Mouse (Mus musculus): ENCODE measurements around the gene Shox2. TPM values are rescaled to one million over a fixed set of nuclear protein-coding genes. Genes with fewer than 3 reads are reported as not detected.
A peak's percentile ranks its signal among the peaks of the same experiment; 100 is the strongest.

The Shox2 gene
- 1 to 10 TPM; 1.0 to 5.0 TPM for total RNA-seq (2021)
- long read RNA-seq, experiment 1, partial matches to known transcripts = 0 of 2 reads
- long read RNA-seq, experiment 1, other reads (novel, unspliced or antisense) = 0 of 2 reads
- long read RNA-seq, experiment 2, partial matches to known transcripts = 0 of 1 reads
- long read RNA-seq, experiment 2, other reads (novel, unspliced or antisense) = 0 of 1 reads

GRCm38 (mm10) chr3:66981706-66982105, at the start of gene Shox2:
Gene Shox2, minus strand, starts transcription at chr3:66981771.
- peak in 1 of 2 experiments; percentile 8 for DNase-seq (ENCODE audit: low spot score in 2 of 2)

- no peak for DNase-seq (ENCODE audit: low spot score in 2 of 2)
Observed at GRCm38 (mm10) chr3:66996820-66997219, 15.2 kb upstream of the Shox2 start.

GRCm38 (mm10) chr3:66986287-66986560, 4.7 kb upstream of the Shox2 start:
- no peak for DNase-seq (ENCODE audit: low spot score in 2 of 2)

- DNase-seq (ENCODE audit: low spot score in 2 of 2) = peak; percentile 78 to 80
Observed at GRCm38 (mm10) chr3:66985539-66986286, 4.1 kb upstream of the Shox2 start.

- no peak for DNase-seq (ENCODE audit: low spot score in 2 of 2)
Observed at GRCm38 (mm10) chr3:66983481-66983880, 1.9 kb upstream of the Shox2 start.

GRCm38 (mm10) chr3:66982181-66982911, 775 bp upstream of the Shox2 start:
- DNase-seq (ENCODE audit: low spot score in 2 of 2) = peak in 1 of 2 experiments; percentile 29

- DNase-seq (ENCODE audit: low spot score in 2 of 2) = peak in 1 of 2 experiments; percentile 9
Observed at GRCm38 (mm10) chr3:66981101-66981661, 390 bp downstream of the Shox2 start, which contains the start of gene Rsrc1. Gene Rsrc1, plus strand, starts transcription at chr3:66981390.

- no peak for DNase-seq (ENCODE audit: low spot score in 2 of 2)
Observed at GRCm38 (mm10) chr3:66980111-66980975, 1.2 kb downstream of the Shox2 start.

- no peak for DNase-seq (ENCODE audit: low spot score in 2 of 2)
Observed at GRCm38 (mm10) chr3:66979491-66979890, 2.1 kb downstream of the Shox2 start.

- DNase-seq (ENCODE audit: low spot score in 2 of 2) = peak in 1 of 2 experiments; percentile 7
Observed at GRCm38 (mm10) chr3:66978457-66979381, 2.9 kb downstream of the Shox2 start.

GRCm38 (mm10) chr3:66977811-66978456, 3.6 kb downstream of the Shox2 start:
- no peak for DNase-seq (ENCODE audit: low spot score in 2 of 2)

GRCm38 (mm10) chr3:66976889-66977615, 4.5 kb downstream of the Shox2 start:
- peak in 1 of 2 experiments; percentile 15 for DNase-seq (ENCODE audit: low spot score in 2 of 2)

GRCm38 (mm10) chr3:66974501-66974900, 7.1 kb downstream of the Shox2 start:
- peak in 1 of 2 experiments; percentile 3 for DNase-seq (ENCODE audit: low spot score in 2 of 2)

GRCm38 (mm10) chr3:66973391-66973943, 8.1 kb downstream of the Shox2 start:
- DNase-seq (ENCODE audit: low spot score in 2 of 2) = peak in 1 of 2 experiments; percentile 23

- DNase-seq (ENCODE audit: low spot score in 2 of 2) = peak in 1 of 2 experiments; percentile 5
Observed at GRCm38 (mm10) chr3:66972191-66972950, 9.2 kb downstream of the Shox2 start.

- no peak for DNase-seq (ENCODE audit: low spot score in 2 of 2)
Observed at GRCm38 (mm10) chr3:66970661-66971331, 10.8 kb downstream of the Shox2 start.

- DNase-seq (ENCODE audit: low spot score in 2 of 2) = no peak
Observed at GRCm38 (mm10) chr3:66970261-66970660, 11.3 kb downstream of the Shox2 start.

Data from layer of hippocampus, postnatal 14 days (tissue).